In genomic region chr3:152191791-152192237, GRCm38 (mm10) we compare ENCODE assay signal across 8 mouse cellular contexts. TPM values are rescaled to one million over a fixed set of nuclear protein-coding genes. Genes with fewer than 3 reads are reported as not detected.
A peak's percentile ranks its signal among the peaks of the same experiment; 100 is the strongest.
DNase-seq lines count a peak whose midpoint lies in the region; ATAC-seq and TF ChIP-seq lines count a peak whose summit lies in the region.

No protein-coding gene starts in this region.

- H3K4me2 ChIP-seq in embryonic facial prominence, embryonic 12.5 days (replicated peaks), result peak overlapping the region; percentile 63
- H3K4me2 ChIP-seq in heart, embryonic 15.5 days, result peak overlapping the region; percentile 67

- 0 out of 2 replicates have a peak, but pooled peaks have one; percentile 10 for TF ChIP-seq RAD21 in MEL (IDR thresholded peaks at IDR 0.05; ENCODE audit: low read depth, low read length)

- ATAC-seq in embryonic facial prominence, embryonic 12.5 days (ENCODE audit: insufficient number of reproducible peaks, insufficient read depth, low FRiP score, low TSS enrichment), result peak; percentile 68
- peak; percentile 43 for ATAC-seq in heart, embryonic 15.5 days (replicated peaks; ENCODE audit: insufficient number of reproducible peaks, insufficient read depth, low FRiP score, low read depth)
- ATAC-seq in megakaryocyte-erythroid progenitor cell, adult 5-6 weeks (replicated peaks; ENCODE audit: low FRiP score, low TSS enrichment, poor library complexity, severe bottlenecking), result peak; percentile 42

- peak overlapping the region; percentile 91 for H3K27ac ChIP-seq in MEL (ENCODE audit: control insufficient read depth, low read depth, low read length)
- H3K27ac ChIP-seq in embryonic facial prominence, embryonic 12.5 days, result peak overlapping the region; percentile 58; the same call in 1 of the 2 replicates
- H3K27ac ChIP-seq in heart, embryonic 15.5 days, result peak overlapping the region; percentile 89

- H3K4me1 ChIP-seq in MEL (ENCODE audit: control insufficient read depth in 1 of 2, insufficient read depth in 2 of 2, low read length in 2 of 2), result peaks cover 4 to 10% of the 10 kb centered on the region in 2 experiments; a peak in 3 of 4 replicates
- peaks cover 10% of the 10 kb centered on the region for H3K4me1 ChIP-seq in embryonic facial prominence, embryonic 12.5 days
- H3K4me1 ChIP-seq in heart, embryonic 15.5 days (replicated peaks), result peaks cover 27% of the 10 kb centered on the region

- TF ChIP-seq CTCF in MEL (IDR thresholded peaks at IDR 0.05 in 2 of 3, conservative IDR thresholded peaks at IDR 0.05 in 1 of 3; ENCODE audit: control insufficient read depth in 1 of 3, insufficient read depth in 1 of 3, low read depth in 2 of 3, low read length in 3 of 3, poor library complexity in 1 of 3, severe bottlenecking in 1 of 3), result peak in 1 of 3 experiments; percentile 8; a peak in 1 of 6 replicates

- H3K9ac ChIP-seq in MEL (ENCODE audit: control insufficient read depth, low read depth, low read length, poor library complexity, severe bottlenecking), result peak overlapping the region; percentile 78
- peak overlapping the region; percentile 49 for H3K9ac ChIP-seq in embryonic facial prominence, embryonic 12.5 days
- peak overlapping the region; percentile 49 for H3K9ac ChIP-seq in heart, embryonic 15.5 days

- TF ChIP-seq EP300 in MEL (IDR thresholded peaks at IDR 0.05; ENCODE audit: low read depth in 1 of 2, low read length in 2 of 2), result no peak

- H3K79me2 ChIP-seq in MEL (ENCODE audit: control insufficient read depth, insufficient read depth, low read length, poor library complexity), result peaks cover 44% of the 10 kb centered on the region

- peaks cover 0 to 31% of the 10 kb centered on the region in 2 experiments; a peak in 2 of 4 replicates for H3K36me3 ChIP-seq in MEL (ENCODE audit: control insufficient read depth in 1 of 2, insufficient read depth in 2 of 2, low read length in 2 of 2)
- H3K36me3 ChIP-seq in embryonic facial prominence, embryonic 12.5 days, result no peaks in the 10 kb centered on the region
- H3K36me3 ChIP-seq in heart, embryonic 15.5 days, result no peaks in the 10 kb centered on the region

- peak; percentile 65 for DNase-seq in 3134 (ENCODE audit: extremely low read depth, insufficient read length, low spot score)
- peak; percentile 83 for DNase-seq in MEL (ENCODE audit: low read depth, low spot score)
- peak; percentile 57 to 73 for DNase-seq in kidney, postnatal 25 days
- DNase-seq in ovary, adult 18-20 months (ENCODE audit: low spot score), result no peak
- DNase-seq in frontal cortex, adult 2 months (ENCODE audit: extremely low spot score in 1 of 2, low spot score in 1 of 2), result no peak

- peak; percentile 32 to 43; a peak in 1 of 4 replicates for TF ChIP-seq POLR2A in MEL (IDR thresholded peaks at IDR 0.05; ENCODE audit: control insufficient read depth in 1 of 2, insufficient read depth in 1 of 2, low read depth in 1 of 2, low read length in 2 of 2, poor library complexity in 1 of 2)

- H3K9me3 ChIP-seq in MEL (replicated peaks; ENCODE audit: insufficient read depth, low read length), result no peaks in the 10 kb centered on the region
- H3K9me3 ChIP-seq in embryonic facial prominence, embryonic 12.5 days, result no peaks in the 10 kb centered on the region
- H3K9me3 ChIP-seq in heart, embryonic 15.5 days (replicated peaks), result no peaks in the 10 kb centered on the region

- WGBS in embryonic facial prominence, embryonic 12.5 days, result 21% methylated on average over 6 of the region's 6 CpGs
- WGBS in heart, embryonic 15.5 days, result 4% methylated on average over 6 of the region's 6 CpGs

- H3K4me3 ChIP-seq in MEL (ENCODE audit: control insufficient read depth in 1 of 2, insufficient read depth in 1 of 2, low read depth in 2 of 2, low read length in 2 of 2), result peak overlapping the region; percentile 62 to 64
- peak overlapping the region; percentile 39 for H3K4me3 ChIP-seq in embryonic facial prominence, embryonic 12.5 days
- H3K4me3 ChIP-seq in heart, embryonic 15.5 days, result peak overlapping the region; percentile 56

- no peaks in the 10 kb centered on the region for H3K27me3 ChIP-seq in MEL (ENCODE audit: control insufficient read depth in 1 of 2, insufficient read depth in 2 of 2, low read length in 2 of 2)
- H3K27me3 ChIP-seq in embryonic facial prominence, embryonic 12.5 days, result no peaks in the 10 kb centered on the region
- no peaks in the 10 kb centered on the region for H3K27me3 ChIP-seq in heart, embryonic 15.5 days

TF ChIP-seq in MEL, 35 proteins besides CTCF, POLR2A, EP300 and RAD21:
- TF ChIP-seq E2F4 (IDR thresholded peaks at IDR 0.05; ENCODE audit: borderline replicate concordance, low read depth, low read length), result no peak
- peak; percentile 1 for TF ChIP-seq NELFE (IDR thresholded peaks at IDR 0.05; ENCODE audit: low read depth, low read length)
- TF ChIP-seq MXI1 (IDR thresholded peaks at IDR 0.05; ENCODE audit: low read depth, low read length), result peak; percentile 87
- TF ChIP-seq GATA1 (IDR thresholded peaks at IDR 0.05; ENCODE audit: low read depth, low read length), result no peak
- TF ChIP-seq TBP (IDR thresholded peaks at IDR 0.05; ENCODE audit: low read depth, low read length), result 0 out of 2 replicates have a peak, but pooled peaks have one; percentile 34
- TF ChIP-seq TAL1 (IDR thresholded peaks at IDR 0.05; ENCODE audit: low read length), result no peak

RNA-seq across cellular contexts. Expression of gene Dnajb4, which starts 18.3 kb away (rescaled TPM):
- 13.3 and 14.6 TPM in 2 replicates for total RNA-seq in MEL (2012; rRNA removed)
- polyA plus RNA-seq in MEL (2012; ENCODE audit: insufficient read depth in 1 of 2, insufficient read length in 2 of 2, low read depth in 1 of 2, low replicate concordance in 2 of 2, missing spikeins in 1 of 2), result 10 to 100 TPM in 1 of 2 experiments, not detected in 1; 10.7 TPM
- 29.4 and 33.0 TPM in 2 replicates for polyA plus RNA-seq in embryonic facial prominence, embryonic 12.5 days (2016; fragmentation: Nextera tagmentation; extraction: Ambion mirVana)
- polyA plus RNA-seq in heart, embryonic 15.5 days (2015; fragmentation: Nextera tagmentation; extraction: Ambion mirVana), result 44.4 and 50.3 TPM in 2 replicates
- 29.5 and 34.9 TPM in 2 replicates for total RNA-seq in megakaryocyte-erythroid progenitor cell, adult 5-6 weeks (2014; fragmentation: Nextera tagmentation)
- 74.0 and 111 TPM in 2 replicates for total RNA-seq in megakaryocyte-erythroid progenitor cell, adult 5-6 weeks (2017)
- 45.3 and 49.9 TPM in 2 replicates for polyA plus RNA-seq in frontal cortex, adult 2 months (2012; rRNA removed)

RNA-seq across cellular contexts. Expression of gene Fubp1, which starts 18.4 kb away (rescaled TPM):
- 202 and 251 TPM in 2 replicates for total RNA-seq in MEL (2012; rRNA removed)
- polyA plus RNA-seq in MEL (2012; ENCODE audit: insufficient read depth in 1 of 2, insufficient read length in 2 of 2, low read depth in 1 of 2, low replicate concordance in 2 of 2, missing spikeins in 1 of 2), result 100 to 1,000 TPM in 1 of 2 experiments, not detected in 1; 196 TPM
- polyA plus RNA-seq in embryonic facial prominence, embryonic 12.5 days (2016; fragmentation: Nextera tagmentation; extraction: Ambion mirVana), result 367 and 370 TPM in 2 replicates
- 106 and 115 TPM in 2 replicates for polyA plus RNA-seq in heart, embryonic 15.5 days (2015; fragmentation: Nextera tagmentation; extraction: Ambion mirVana)
- total RNA-seq in megakaryocyte-erythroid progenitor cell, adult 5-6 weeks (2014; fragmentation: Nextera tagmentation), result 197 and 235 TPM in 2 replicates
- total RNA-seq in megakaryocyte-erythroid progenitor cell, adult 5-6 weeks (2017), result 282 and 332 TPM in 2 replicates
- polyA plus RNA-seq in frontal cortex, adult 2 months (2012; rRNA removed), result 95.9 and 109 TPM in 2 replicates

RNA-seq across cellular contexts. Expression of gene Gipc2, which starts 25.8 kb away (rescaled TPM):
- 0.27 and 0.62 TPM in 2 replicates for total RNA-seq in MEL (2012; rRNA removed)
- under 1 TPM in 1 of 2 experiments, not detected in 1; 0.78 TPM for polyA plus RNA-seq in MEL (2012; ENCODE audit: insufficient read depth in 1 of 2, insufficient read length in 2 of 2, low read depth in 1 of 2, low replicate concordance in 2 of 2, missing spikeins in 1 of 2)
- 2.4 and 3.5 TPM in 2 replicates for polyA plus RNA-seq in embryonic facial prominence, embryonic 12.5 days (2016; fragmentation: Nextera tagmentation; extraction: Ambion mirVana)
- 4.6 and 5.0 TPM in 2 replicates for polyA plus RNA-seq in heart, embryonic 15.5 days (2015; fragmentation: Nextera tagmentation; extraction: Ambion mirVana)
- not detected in 2 replicates for total RNA-seq in megakaryocyte-erythroid progenitor cell, adult 5-6 weeks (2014; fragmentation: Nextera tagmentation)
- not detected in 2 replicates for total RNA-seq in megakaryocyte-erythroid progenitor cell, adult 5-6 weeks (2017)
- 2.7 and 3.9 TPM in 2 replicates for polyA plus RNA-seq in frontal cortex, adult 2 months (2012; rRNA removed)

Comparison
In these comparisons a context has a peak if more than half of its experiments do, and no peak if none do; other contexts are left out.
1. DNase-seq: peak in 3134 (single experiment), MEL (single experiment) and kidney, postnatal 25 days (2 of 2); none in ovary, adult 18-20 months (single experiment) and frontal cortex, adult 2 months (0 of 2).
2. Peak in every context shown above with its lines, with median percentiles within 50 percentile points of each other: H3K27ac ChIP-seq, H3K4me3 ChIP-seq, H3K9ac ChIP-seq and ATAC-seq.